Mouse (Mus musculus): ENCODE results near the gene Ptprk. TPM values are rescaled to one million over a fixed set of nuclear protein-coding genes. Genes with fewer than 3 reads are reported as not detected.

The Ptprk gene
- total and polyA plus RNA-seq, 3 experiments, result 8.6 to 21.0 (median 20.0) TPM

DNA sequence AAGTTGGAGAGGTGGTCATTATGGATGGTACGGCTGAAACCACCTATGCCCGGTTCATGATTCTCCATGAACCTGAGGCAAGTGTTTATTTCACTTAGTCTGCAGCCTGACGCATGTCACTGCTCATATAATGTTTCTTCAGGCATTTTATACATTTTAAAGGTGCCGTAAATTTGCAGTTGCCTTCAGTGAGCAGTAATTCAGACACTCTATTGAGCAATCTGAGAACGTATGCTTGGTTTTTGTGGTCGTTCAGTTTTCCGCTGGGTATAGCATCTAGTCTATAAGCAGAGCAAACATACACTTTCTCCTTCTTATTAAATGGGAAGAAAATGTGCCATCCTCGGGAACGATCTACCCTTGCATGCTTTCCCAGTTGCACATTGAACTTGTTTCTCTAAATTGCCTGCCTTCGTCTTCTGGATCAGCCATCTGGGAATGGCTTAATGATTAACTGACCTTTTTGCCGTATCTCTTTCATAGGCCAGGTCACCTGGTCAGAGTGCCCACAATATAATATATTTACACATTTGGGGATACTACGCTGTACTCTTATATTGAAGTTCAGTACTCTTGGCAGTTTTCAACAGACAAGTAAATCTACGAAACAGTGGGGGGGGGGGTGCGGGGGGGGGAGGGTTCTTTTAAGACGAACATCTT is 313.1 kb downstream of the Ptprk start:
- Histone ChIP-seq H3K4me3 (no peak overlapping the region), H3K4me1 (ENCODE audit: control insufficient read depth, insufficient read depth, low read length) (no peaks in the 10 kb centered on the region), H3K36me3 (ENCODE audit: control insufficient read depth, insufficient read depth, low read length) (no peaks in the 10 kb centered on the region; the same call in 1 of the 2 replicates), H3K9ac (ENCODE audit: low read depth, low read length) (no peak overlapping the region), H3K27me3 (ENCODE audit: control insufficient read depth, insufficient read depth, low read length) (no peaks in the 10 kb centered on the region), H3K27ac (no peak overlapping the region), H3K79me2 (replicated peaks; ENCODE audit: control insufficient read depth, insufficient read depth, low read length) (no peaks in the 10 kb centered on the region)
- no peak for DNase-seq
- intact Hi-C loops (cut with DNase I), result no loop called here
- WGBS, result 93% methylated on average over 15 of the region's 15 CpGs
- TF ChIP-seq CTCF (IDR thresholded peaks at IDR 0.05), result no peak
- no peak for TF ChIP-seq EP300 (IDR thresholded peaks at IDR 0.05; ENCODE audit: insufficient read depth, low read depth, low read length)
- no peak for TF ChIP-seq POLR2A (IDR thresholded peaks at IDR 0.05; ENCODE audit: insufficient read depth, low read depth, low read length)

DNA sequence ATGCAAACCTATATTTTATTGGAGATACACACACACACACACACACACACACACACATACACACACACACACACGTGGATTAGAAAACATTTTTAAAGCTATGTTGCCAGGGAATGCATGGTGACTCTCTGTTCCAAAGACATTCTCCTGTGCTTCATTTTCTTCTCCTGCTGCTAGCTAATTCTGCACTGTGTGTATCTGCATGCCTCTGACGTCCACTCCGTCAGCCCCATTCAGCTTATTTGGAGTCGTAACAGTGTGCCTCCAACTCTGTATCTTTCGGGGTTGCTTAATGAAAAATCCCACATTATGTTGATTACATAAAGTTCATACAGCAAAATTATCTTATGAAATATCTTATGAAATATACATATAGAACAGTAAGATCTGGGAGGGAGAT is 316.5 kb downstream of the Ptprk start:
- peaks cover 2% of the 10 kb centered on the region; the same call in 1 of the 2 replicates for H3K4me1 ChIP-seq (ENCODE audit: control insufficient read depth, insufficient read depth, low read length)
- no peak overlapping the region for H3K27ac ChIP-seq
- no peaks in the 10 kb centered on the region for H3K79me2 ChIP-seq (replicated peaks; ENCODE audit: control insufficient read depth, insufficient read depth, low read length)
- H3K27me3 ChIP-seq (ENCODE audit: control insufficient read depth, insufficient read depth, low read length), result no peaks in the 10 kb centered on the region
- no peak for DNase-seq
- no peaks in the 10 kb centered on the region; the same call in none of the 2 replicates for H3K36me3 ChIP-seq (ENCODE audit: control insufficient read depth, insufficient read depth, low read length)
- H3K9ac ChIP-seq (ENCODE audit: low read depth, low read length), result no peak overlapping the region
- TF ChIP-seq EP300 (IDR thresholded peaks at IDR 0.05; ENCODE audit: insufficient read depth, low read depth, low read length) (no peak), CTCF (IDR thresholded peaks at IDR 0.05) (no peak), POLR2A (IDR thresholded peaks at IDR 0.05; ENCODE audit: insufficient read depth, low read depth, low read length) (no peak)
- intact Hi-C loops (cut with DNase I), result no loop called here
- 95% methylated on average over 5 of the region's 5 CpGs for WGBS
- H3K4me3 ChIP-seq, result no peak overlapping the region

DNA sequence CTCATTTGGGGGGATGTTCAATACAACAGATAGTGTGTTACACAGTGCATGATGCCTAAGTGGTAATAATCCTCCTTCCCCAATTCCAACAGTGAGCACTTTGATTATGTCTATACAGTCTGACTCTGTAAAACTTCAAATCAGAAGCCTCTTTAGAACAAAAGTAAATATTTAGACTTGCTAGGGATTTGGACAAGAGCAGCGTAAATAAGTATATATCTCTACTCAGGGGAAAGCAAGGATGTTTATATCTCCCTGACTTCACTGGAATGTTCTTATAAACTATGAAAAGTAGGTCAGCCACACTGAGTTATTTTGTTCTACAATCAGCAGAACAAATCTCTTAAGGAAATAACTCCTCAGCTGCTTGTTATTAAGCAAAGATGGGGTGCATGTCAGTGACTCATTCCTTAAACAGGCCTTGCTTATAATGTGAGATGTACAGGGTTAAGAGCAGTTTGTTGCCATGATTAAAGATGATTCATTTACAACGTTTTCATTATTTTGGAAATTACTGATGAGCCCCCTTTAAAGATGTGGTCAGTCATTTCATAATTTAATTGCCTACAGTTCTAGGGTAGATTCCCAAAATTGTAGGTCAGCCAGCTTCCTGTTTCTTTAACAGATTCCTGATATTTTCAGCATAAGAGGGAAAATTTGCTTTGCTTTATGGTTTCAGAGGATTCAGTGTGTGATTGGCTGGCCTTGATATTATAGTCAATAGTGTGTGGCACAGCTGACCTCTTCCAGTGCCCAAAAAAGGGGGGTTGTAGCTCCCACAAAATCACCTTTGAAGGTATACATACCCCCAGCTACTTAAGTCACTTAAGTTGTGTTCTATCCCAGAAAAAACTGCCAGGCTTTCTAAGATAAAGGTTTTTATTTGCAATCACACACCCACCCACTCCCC is 321.2 kb downstream of the Ptprk start:
- WGBS, result 68% methylated on average over 2 of the region's 2 CpGs
- intact Hi-C loops (cut with DNase I), result no loop called here

DNA sequence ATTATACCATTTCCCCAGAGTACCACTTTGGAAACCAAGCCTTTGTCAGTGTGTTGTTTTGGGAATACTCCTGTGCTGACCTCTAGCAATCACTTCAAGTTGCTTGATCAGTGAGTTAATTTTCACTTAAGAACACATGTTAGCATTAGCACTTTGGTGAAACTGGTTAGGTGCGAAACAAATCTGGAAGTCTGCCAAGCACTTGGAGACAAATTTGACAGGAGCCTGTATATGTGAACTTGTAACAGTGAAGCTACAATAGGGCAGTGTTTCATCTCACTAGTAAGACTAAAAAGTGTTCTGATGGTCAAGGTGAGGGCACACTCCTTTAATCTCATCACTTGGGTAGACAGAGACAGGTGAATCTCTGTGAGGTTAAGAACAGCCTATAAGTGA is 321.9 kb downstream of the Ptprk start:
- Histone ChIP-seq H3K79me2 (replicated peaks; ENCODE audit: control insufficient read depth, insufficient read depth, low read length) (no peaks in the 10 kb centered on the region), H3K4me1 (ENCODE audit: control insufficient read depth, insufficient read depth, low read length) (peaks cover 2% of the 10 kb centered on the region; the same call in 1 of the 2 replicates), H3K36me3 (ENCODE audit: control insufficient read depth, insufficient read depth, low read length) (no peaks in the 10 kb centered on the region; the same call in none of the 2 replicates), H3K27ac (peak overlapping the region; percentile 4; the same call in 1 of the 2 replicates), H3K27me3 (ENCODE audit: control insufficient read depth, insufficient read depth, low read length) (no peaks in the 10 kb centered on the region), H3K4me3 (no peak overlapping the region), H3K9ac (ENCODE audit: low read depth, low read length) (no peak overlapping the region)
- WGBS, result 45% methylated on average over 1 of the region's 1 CpGs
- intact Hi-C loops (cut with DNase I), result no loop called here
- DNase-seq, result no peak
- no peak for TF ChIP-seq POLR2A (IDR thresholded peaks at IDR 0.05; ENCODE audit: insufficient read depth, low read depth, low read length)
- TF ChIP-seq EP300 (IDR thresholded peaks at IDR 0.05; ENCODE audit: insufficient read depth, low read depth, low read length), result no peak
- TF ChIP-seq CTCF (IDR thresholded peaks at IDR 0.05), result no peak

More for the DNA sequence above, 321.2 kb downstream of the Ptprk start:
- Histone ChIP-seq H3K27ac (peak overlapping the region; percentile 12), H3K4me3 (no peak overlapping the region), H3K9ac (ENCODE audit: low read depth, low read length) (no peak overlapping the region), H3K79me2 (replicated peaks; ENCODE audit: control insufficient read depth, insufficient read depth, low read length) (no peaks in the 10 kb centered on the region), H3K27me3 (ENCODE audit: control insufficient read depth, insufficient read depth, low read length) (no peaks in the 10 kb centered on the region), H3K36me3 (ENCODE audit: control insufficient read depth, insufficient read depth, low read length) (no peaks in the 10 kb centered on the region; the same call in none of the 2 replicates), H3K4me1 (ENCODE audit: control insufficient read depth, insufficient read depth, low read length) (peaks cover 2% of the 10 kb centered on the region; the same call in 1 of the 2 replicates)
- DNase-seq, result no peak
- TF ChIP-seq POLR2A (IDR thresholded peaks at IDR 0.05; ENCODE audit: insufficient read depth, low read depth, low read length) (no peak), EP300 (IDR thresholded peaks at IDR 0.05; ENCODE audit: insufficient read depth, low read depth, low read length) (no peak), CTCF (IDR thresholded peaks at IDR 0.05) (no peak)

DNA sequence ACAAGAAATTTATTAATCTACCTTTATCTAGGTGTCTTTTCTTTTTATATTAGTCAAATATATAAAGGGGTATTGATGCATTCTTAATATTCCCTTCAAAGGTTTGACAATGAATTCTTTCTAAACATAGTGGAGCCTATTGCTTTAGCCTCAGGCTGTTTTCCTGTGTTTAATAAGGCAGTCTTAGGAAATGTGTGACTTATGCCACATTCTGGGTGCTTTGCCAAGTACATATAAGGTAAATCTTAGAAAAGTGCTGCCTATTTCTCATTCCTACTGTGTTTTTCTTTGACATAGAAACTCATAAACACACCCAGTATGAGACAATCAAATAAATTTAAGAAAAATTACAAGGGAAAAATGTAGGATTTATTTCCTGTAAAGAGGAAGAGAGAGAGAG is 327.2 kb downstream of the Ptprk start:
- TF ChIP-seq POLR2A (IDR thresholded peaks at IDR 0.05; ENCODE audit: insufficient read depth, low read depth, low read length) (no peak), EP300 (IDR thresholded peaks at IDR 0.05; ENCODE audit: insufficient read depth, low read depth, low read length) (no peak), CTCF (IDR thresholded peaks at IDR 0.05) (no peak)
- H3K27me3 ChIP-seq (ENCODE audit: control insufficient read depth, insufficient read depth, low read length), result no peaks in the 10 kb centered on the region
- no peak overlapping the region for H3K9ac ChIP-seq (ENCODE audit: low read depth, low read length)
- no peaks in the 10 kb centered on the region; the same call in 1 of the 2 replicates for H3K79me2 ChIP-seq (replicated peaks; ENCODE audit: control insufficient read depth, insufficient read depth, low read length)
- no peak overlapping the region for H3K4me3 ChIP-seq
- intact Hi-C loops (cut with DNase I), result no loop called here
- H3K4me1 ChIP-seq (ENCODE audit: control insufficient read depth, insufficient read depth, low read length), result no peaks in the 10 kb centered on the region
- no peaks in the 10 kb centered on the region for H3K36me3 ChIP-seq (ENCODE audit: control insufficient read depth, insufficient read depth, low read length)
- no peak overlapping the region for H3K27ac ChIP-seq
- DNase-seq, result no peak
